In the genomic region with DNA sequence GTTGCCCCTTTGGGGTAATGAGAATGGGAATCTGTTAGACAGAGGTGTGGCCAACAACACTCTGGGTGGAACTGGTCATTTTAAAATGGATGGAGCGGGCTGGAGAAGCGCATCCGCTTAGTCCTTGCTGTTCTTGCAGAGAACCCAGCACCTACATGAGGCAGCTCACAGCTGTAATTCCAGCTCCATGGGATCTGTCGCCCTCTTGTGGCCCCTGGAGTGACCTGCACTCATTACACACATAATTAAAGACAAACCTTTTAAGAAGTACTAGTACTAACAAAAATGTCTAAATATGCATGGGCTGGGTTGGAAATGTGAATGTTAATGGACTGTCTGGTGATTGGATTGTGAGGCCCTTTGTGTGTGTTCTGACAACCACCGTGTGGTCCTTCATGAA, we compare ENCODE assay signal across 9 mouse cellular contexts. TPM values are rescaled to one million over a fixed set of nuclear protein-coding genes. Genes with fewer than 3 reads are reported as not detected.
DNase-seq lines count a peak whose midpoint lies in the region; ATAC-seq and TF ChIP-seq lines count a peak whose summit lies in the region.
"Had no signal": no experiment of that assay in that cellular context is flagged by ENCODE, and none has a peak within 500 bp of the region (broad histone marks: within the 10 kb centered on the region; RNA-seq: fewer than 3 reads in every experiment).

No protein-coding gene starts in this region.

- TF ChIP-seq CTCF in gastrocnemius, adult 2 months (IDR thresholded peaks at IDR 0.05): peak; percentile 77

- 0 out of 2 replicates have a peak, but pooled peaks have one; percentile 39 for ATAC-seq in neutrophil, adult 5-6 weeks (ENCODE audit: extremely low read depth, insufficient number of reproducible peaks, low FRiP score, poor library complexity, severe bottlenecking)

- H3K27ac ChIP-seq in gastrocnemius, adult 2 months: no peak overlapping the region
- H3K27ac ChIP-seq: lung, embryonic 15.5 days had no signal

- intact Hi-C loops in gastrocnemius, adult 2 months (cut with DNase I): no loop called here

- H3K4me3 ChIP-seq in gastrocnemius, adult 2 months: no peak overlapping the region
- H3K4me3 ChIP-seq: lung, embryonic 15.5 days had no signal

- DNase-seq in gastrocnemius, adult 2 months: peak; percentile 40
- no peak for DNase-seq in gastrocnemius, adult 8-10 months (ENCODE audit: low spot score in 2 of 2)
- DNase-seq in 3134 (ENCODE audit: extremely low read depth, insufficient read length, low spot score): peak; percentile 53
- peak; percentile 52 for DNase-seq in T-cell, adult 2 months (ENCODE audit: low spot score)
- DNase-seq in forelimb bud, embryonic 11.5 days (ENCODE audit: low read depth, low spot score): peak; percentile 54
- no peak for DNase-seq in frontal cortex, postnatal 10 days (ENCODE audit: low spot score in 2 of 2)
- DNase-seq in left cerebral cortex, adult 18-20 months (ENCODE audit: low spot score in 2 of 2): no peak

RNA-seq across cellular contexts. Expression of a gene that starts 11.7 kb away (rescaled TPM):
- 1 to 10 TPM; 4.1 to 6.9 TPM for total RNA-seq in gastrocnemius, adult 2 months (2021)
- total RNA-seq in gastrocnemius, adult 8-10 months (2022): 1 to 10 TPM; 4.5 to 7.0 (median 5.8) TPM
- total RNA-seq in neutrophil, adult 5-6 weeks (2017): 126 and 130 TPM in 2 replicates
- total RNA-seq in left cerebral cortex, adult 18-20 months (2021): 1 to 10 TPM; 3.6 to 4.0 TPM

RNA-seq across cellular contexts. Expression of a gene that starts 49.3 kb away (rescaled TPM):
- total RNA-seq in gastrocnemius, adult 2 months (2021): 1 to 10 TPM; 1.9 to 2.8 TPM
- total RNA-seq in gastrocnemius, adult 8-10 months (2022): 1 to 10 TPM; 2.5 to 4.2 (median 3.0) TPM
- 18.0 and 23.0 TPM in 2 replicates for total RNA-seq in neutrophil, adult 5-6 weeks (2017)
- total RNA-seq in left cerebral cortex, adult 18-20 months (2021): 1 to 10 TPM; 3.4 to 4.0 TPM

RNA-seq across cellular contexts. Expression of a gene that starts 49.3 kb away (rescaled TPM):
- total RNA-seq in gastrocnemius, adult 2 months (2021): 1 to 10 TPM; 2.7 to 3.0 TPM
- total RNA-seq in gastrocnemius, adult 8-10 months (2022): 1 to 10 TPM; 2.3 to 3.8 (median 2.7) TPM
- 15.7 and 17.9 TPM in 2 replicates for total RNA-seq in neutrophil, adult 5-6 weeks (2017)
- 1 to 10 TPM; 3.9 to 4.1 TPM for total RNA-seq in left cerebral cortex, adult 18-20 months (2021)

Comparison
In these comparisons a context has a peak if more than half of its experiments do, and no peak if none do; other contexts are left out.
1. DNase-seq: peak in gastrocnemius, adult 2 months (single experiment), 3134 (single experiment), T-cell, adult 2 months (single experiment) and forelimb bud, embryonic 11.5 days (single experiment); none in gastrocnemius, adult 8-10 months (0 of 2), frontal cortex, postnatal 10 days (0 of 2) and left cerebral cortex, adult 18-20 months (0 of 2).
2. RNA of a gene that starts 11.7 kb away (total RNA-seq): 126 to 130 TPM in neutrophil, adult 5-6 weeks; 4.1 to 6.9 TPM in gastrocnemius, adult 2 months, 4.5 to 7.0 TPM in gastrocnemius, adult 8-10 months and 3.6 to 4.0 TPM in left cerebral cortex, adult 18-20 months; every median in the first group is over 10 times any median in the second.